Comparison of ENCODE assay signal across 8 mouse cellular contexts in genomic region chr10:45000873-45001859, GRCm38 (mm10).
A peak's percentile ranks its signal among the peaks of the same experiment; 100 is the strongest.
DNase-seq lines count a peak whose midpoint lies in the region; ATAC-seq and TF ChIP-seq lines count a peak whose summit lies in the region.

No protein-coding gene starts in this region.

- peaks cover 26% of the 10 kb centered on the region for H3K4me1 ChIP-seq in heart, embryonic 10.5 days
- peaks cover 11% of the 10 kb centered on the region for H3K4me1 ChIP-seq in liver, adult 2 months (ENCODE audit: control insufficient read depth, insufficient read depth, low read length)
- H3K4me1 ChIP-seq in midbrain, embryonic 16.5 days (ENCODE audit: control insufficient read depth, insufficient read depth, low read length), result peaks cover 16% of the 10 kb centered on the region
- peaks cover 15% of the 10 kb centered on the region for H3K4me1 ChIP-seq in stomach, embryonic 15.5 days

- no peaks in the 10 kb centered on the region for H3K79me2 ChIP-seq in liver, adult 2 months (ENCODE audit: control insufficient read depth, insufficient read depth, low read length)

- no peaks in the 10 kb centered on the region for H3K36me3 ChIP-seq in heart, embryonic 10.5 days
- no peaks in the 10 kb centered on the region for H3K36me3 ChIP-seq in liver, adult 2 months (ENCODE audit: control insufficient read depth, insufficient read depth, low read length)
- no peaks in the 10 kb centered on the region for H3K36me3 ChIP-seq in midbrain, embryonic 16.5 days (ENCODE audit: control insufficient read depth, insufficient read depth, low read length)
- H3K36me3 ChIP-seq in stomach, embryonic 15.5 days, result no peaks in the 10 kb centered on the region

- peak; percentile 77 for DNase-seq in 416B (ENCODE audit: low read depth)
- DNase-seq in NIH3T3 (ENCODE audit: low read depth), result peak; percentile 69
- no peak for DNase-seq in heart, embryonic 10.5 days (ENCODE audit: low spot score)
- peak; percentile 84 for DNase-seq in kidney, adult 9 months
- peak; percentile 76 for DNase-seq in liver, adult 2 months (ENCODE audit: extremely low read depth, low read depth, low spot score)

- no peaks in the 10 kb centered on the region for H3K27me3 ChIP-seq in heart, embryonic 10.5 days (ENCODE audit: insufficient read depth, poor library complexity, severe bottlenecking)
- no peaks in the 10 kb centered on the region for H3K27me3 ChIP-seq in liver, adult 2 months (ENCODE audit: control insufficient read depth, insufficient read depth, low read length)
- no peaks in the 10 kb centered on the region for H3K27me3 ChIP-seq in midbrain, embryonic 16.5 days (ENCODE audit: control insufficient read depth, insufficient read depth, low read depth, low read length)
- no peaks in the 10 kb centered on the region for H3K27me3 ChIP-seq in stomach, embryonic 15.5 days (replicated peaks)

- no peak for TF ChIP-seq POLR2A in liver, adult 2 months (IDR thresholded peaks at IDR 0.05; ENCODE audit: extremely low read depth, insufficient read depth, low read length)

- H3K4me3 ChIP-seq in heart, embryonic 10.5 days, result peak overlapping the region; percentile 32
- peak overlapping the region; percentile 35; the same call in 1 of the 2 replicates for H3K4me3 ChIP-seq in liver, adult 2 months (ENCODE audit: insufficient read depth, low read depth, low read length)
- H3K4me3 ChIP-seq in midbrain, embryonic 16.5 days (ENCODE audit: low read depth, low read length), result peak overlapping the region; percentile 42
- peak overlapping the region; percentile 26 for H3K4me3 ChIP-seq in stomach, embryonic 15.5 days (replicated peaks)

- peak; percentile 69 for ATAC-seq in common myeloid progenitor, adult 5-6 weeks (replicated peaks; ENCODE audit: low read depth, poor library complexity, severe bottlenecking)
- ATAC-seq in midbrain, embryonic 16.5 days, result peak; percentile 47; the same call in 1 of the 2 replicates
- peak; percentile 45; the same call in 1 of the 2 replicates for ATAC-seq in stomach, embryonic 15.5 days (ENCODE audit: insufficient read depth, low FRiP score, low read depth)

- peak; percentile 39 for TF ChIP-seq CTCF in liver, adult 2 months (IDR thresholded peaks at IDR 0.05; ENCODE audit: low read depth, low read length)

- 37% methylated on average over 12 of the region's 12 CpGs for WGBS in heart, embryonic 10.5 days
- 31% methylated on average over 12 of the region's 12 CpGs for WGBS in liver, adult 2 months
- WGBS in midbrain, embryonic 16.5 days, result 49% methylated on average over 12 of the region's 12 CpGs
- 38% methylated on average over 12 of the region's 12 CpGs for WGBS in stomach, embryonic 15.5 days

- H3K4me2 ChIP-seq in midbrain, embryonic 16.5 days (ENCODE audit: low read length), result peak overlapping the region; percentile 71
- peak overlapping the region; percentile 54 for H3K4me2 ChIP-seq in stomach, embryonic 15.5 days

- no peaks in the 10 kb centered on the region for H3K9me3 ChIP-seq in heart, embryonic 10.5 days
- H3K9me3 ChIP-seq in midbrain, embryonic 16.5 days (replicated peaks; ENCODE audit: control insufficient read depth, low read length, poor library complexity, severe bottlenecking), result no peaks in the 10 kb centered on the region
- H3K9me3 ChIP-seq in stomach, embryonic 15.5 days, result no peaks in the 10 kb centered on the region

- H3K9ac ChIP-seq in liver, adult 2 months (ENCODE audit: low read depth, low read length), result no peak overlapping the region
- peak overlapping the region; percentile 63 for H3K9ac ChIP-seq in midbrain, embryonic 16.5 days (ENCODE audit: low read depth, low read length)
- H3K9ac ChIP-seq in stomach, embryonic 15.5 days, result no peak overlapping the region

- 0 out of 2 replicates have a peak overlapping the region, but pooled peaks have one; percentile 64 for H3K27ac ChIP-seq in heart, embryonic 10.5 days
- H3K27ac ChIP-seq in liver, adult 2 months (replicated peaks; ENCODE audit: insufficient read depth, low read depth, low read length), result no peak overlapping the region
- H3K27ac ChIP-seq in midbrain, embryonic 16.5 days (ENCODE audit: low read length), result peak overlapping the region; percentile 69; the same call in 1 of the 2 replicates
- peak overlapping the region; percentile 36; the same call in 1 of the 2 replicates for H3K27ac ChIP-seq in stomach, embryonic 15.5 days
